Mouse (Mus musculus) erythroblast, embryonic 14.5 days (primary cell): ENCODE data around the gene Arid3c. TPM values are rescaled to one million over a fixed set of nuclear protein-coding genes. Genes with fewer than 3 reads are reported as not detected.
A peak's percentile ranks its signal among the peaks of the same experiment; 100 is the strongest.

ENCODE experiments used
- H3K27me3 ChIP-seq: 2 replicates; pipeline ENCODE4 v1.6.1; 2012; ENCODE audit warnings: inconsistent platforms; ENCODE audit not compliant: control insufficient read depth
- H3K36me3 ChIP-seq: 2 replicates; pipeline ENCODE4 v1.6.1; 2012; ENCODE audit warnings: mild to moderate bottlenecking, inconsistent platforms; ENCODE audit not compliant: control insufficient read depth
- H3K4me1 ChIP-seq: 2 replicates; pipeline ENCODE4 v1.6.1; 2012; ENCODE audit warnings: inconsistent platforms; ENCODE audit not compliant: control insufficient read depth
- H3K4me3 ChIP-seq: replicated peaks from 2 replicates; pipeline ENCODE3; 2012; ENCODE audit warnings: moderate library complexity, mild to moderate bottlenecking, inconsistent platforms
- H3K9me3 ChIP-seq: 2 replicates; pipeline ENCODE4 v1.6.1; 2012; ENCODE audit warnings: low read length, inconsistent platforms, mixed read lengths; ENCODE audit not compliant: control insufficient read depth
- GATA1 ChIP-seq: IDR thresholded peaks from 2 replicates; pipeline ENCODE4 v1.6.1; 2012; ENCODE audit warnings: low read length, inconsistent platforms, mixed read lengths
- TAL1 ChIP-seq: IDR thresholded peaks from 3 replicates; pipeline ENCODE4 v1.6.1; 2012; ENCODE audit warnings: low read length, inconsistent platforms, mixed read lengths
- polyA plus RNA-seq: library from polyadenylated mRNA; stranded (reverse); fragments of >175 nt; gene quantifications from 2 replicates; pipeline ENCODE4 v1.2.3, GENCODE M21; 2012

Arid3c gene
- polyA plus RNA-seq, 1 experiment = not detected

DNA sequence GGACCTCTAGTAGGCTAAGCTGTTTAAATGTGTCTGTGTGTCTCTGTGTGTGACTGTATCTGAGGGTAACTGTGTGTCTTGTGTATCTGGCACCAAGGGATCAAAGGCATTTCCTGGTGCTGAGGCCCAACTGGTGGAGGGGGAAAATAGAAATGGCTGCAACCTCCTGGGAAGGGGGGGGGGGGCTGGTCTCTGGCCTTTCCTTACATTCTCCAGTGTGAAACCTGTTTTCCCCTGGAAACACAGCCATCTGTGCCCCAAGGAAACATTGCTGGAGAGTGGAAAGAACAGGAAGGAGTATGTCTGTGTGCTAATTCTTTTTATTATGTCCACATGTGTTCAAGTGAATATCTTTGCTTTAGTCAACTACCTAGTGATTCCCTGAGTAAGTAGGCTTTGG is 30.7 kb upstream of the Arid3c start:
- TF ChIP-seq TAL1 (no peak), GATA1 (no peak)
- peaks cover 17% of the 10 kb centered on the region for H3K36me3 ChIP-seq

DNA sequence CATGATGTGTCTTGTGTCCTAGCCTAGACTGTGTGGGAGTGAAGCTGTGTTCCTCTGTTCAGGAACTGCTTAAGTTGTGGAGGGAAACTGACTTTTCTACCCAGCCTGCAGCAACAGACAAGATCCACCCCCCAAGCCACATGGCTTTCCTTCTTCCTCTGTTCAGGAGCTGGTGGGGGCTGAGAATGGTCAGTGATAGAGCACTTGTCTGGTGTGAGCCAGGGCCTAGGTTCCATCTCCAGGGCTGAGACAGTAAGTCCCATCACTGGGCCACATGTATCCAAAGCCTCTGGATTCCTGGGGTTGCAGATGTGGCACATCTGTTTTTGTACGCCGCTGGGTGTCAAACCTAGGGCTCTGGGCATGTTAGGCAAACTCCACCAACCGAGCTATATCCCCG is 30.0 kb upstream of the Arid3c start:
- TF ChIP-seq GATA1 (no peak), TAL1 (no peak)
- Histone ChIP-seq H3K9me3 (no peaks in the 10 kb centered on the region), H3K36me3 (peaks cover 19% of the 10 kb centered on the region), H3K4me3 (peak overlapping the region; percentile 43), H3K4me1 (peaks cover 22% of the 10 kb centered on the region), H3K27me3 (no peaks in the 10 kb centered on the region)

More for the DNA sequence above, 30.7 kb upstream of the Arid3c start:
- Histone ChIP-seq H3K4me3 (no peak overlapping the region), H3K27me3 (no peaks in the 10 kb centered on the region), H3K4me1 (peaks cover 15% of the 10 kb centered on the region), H3K9me3 (no peaks in the 10 kb centered on the region)

DNA sequence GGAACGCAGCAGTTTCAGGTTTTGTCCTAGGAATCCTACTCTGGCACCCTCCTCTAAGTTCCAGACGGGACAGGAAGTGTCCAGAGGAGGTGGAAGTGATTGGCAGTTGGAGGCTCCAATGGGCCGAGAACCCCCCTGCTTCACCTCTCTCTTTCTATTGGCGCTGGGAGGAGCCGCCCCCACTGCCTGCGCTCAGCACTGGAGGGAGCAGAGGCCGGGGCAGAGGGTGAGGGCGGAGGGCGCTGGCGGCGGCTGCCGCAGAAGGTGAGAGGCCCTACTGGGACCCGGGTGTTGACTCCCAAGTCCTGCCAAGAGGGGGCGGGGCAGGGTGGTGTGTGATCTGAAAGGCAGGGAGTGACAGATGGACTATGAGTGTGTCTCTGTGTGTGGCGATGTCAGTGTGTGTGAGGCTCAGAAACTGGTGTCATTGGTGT is 29.4 kb upstream of the Arid3c start:
- Histone ChIP-seq H3K27me3 (no peaks in the 10 kb centered on the region), H3K4me3 (peak overlapping the region; percentile 43), H3K36me3 (peaks cover 19% of the 10 kb centered on the region), H3K9me3 (no peaks in the 10 kb centered on the region), H3K4me1 (peaks cover 28% of the 10 kb centered on the region)
- TF ChIP-seq GATA1 (no peak), TAL1 (no peak)

DNA sequence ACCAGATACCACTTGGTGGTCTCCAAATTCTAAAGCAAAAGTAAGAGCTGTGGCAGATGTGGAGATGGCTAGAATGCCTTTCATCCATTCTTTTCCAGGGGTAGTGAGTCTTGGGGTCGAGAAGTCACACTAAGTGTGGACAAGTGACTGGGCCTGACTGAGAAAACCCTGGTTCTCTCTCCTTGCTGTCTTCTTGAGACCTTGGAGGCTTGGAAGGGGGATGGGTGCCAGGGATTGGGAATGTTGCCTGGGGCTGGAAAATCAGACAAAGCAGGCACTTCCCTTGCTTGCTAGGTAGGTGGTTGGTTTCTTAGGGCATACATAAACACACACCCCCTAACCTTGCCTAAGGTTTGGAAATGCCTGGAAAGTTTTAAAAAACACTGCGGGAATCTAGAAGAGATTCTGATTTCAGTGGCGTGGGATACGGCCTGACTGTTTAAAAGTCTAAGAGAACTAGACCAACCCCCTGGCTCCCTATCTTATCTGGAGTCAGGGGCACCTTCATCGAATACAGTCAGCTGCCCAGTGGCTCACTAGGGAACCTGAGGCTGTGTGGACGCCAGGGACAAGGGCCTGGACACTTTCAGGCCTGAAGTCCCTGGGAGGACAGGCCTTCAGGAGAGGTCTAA is 28.8 kb upstream of the Arid3c start:
- Histone ChIP-seq H3K27me3 (no peaks in the 10 kb centered on the region), H3K9me3 (no peaks in the 10 kb centered on the region), H3K36me3 (peaks cover 19% of the 10 kb centered on the region), H3K4me3 (peak overlapping the region; percentile 30), H3K4me1 (peaks cover 33% of the 10 kb centered on the region)
- TF ChIP-seq TAL1 = no peak
- TF ChIP-seq GATA1 = no peak

DNA sequence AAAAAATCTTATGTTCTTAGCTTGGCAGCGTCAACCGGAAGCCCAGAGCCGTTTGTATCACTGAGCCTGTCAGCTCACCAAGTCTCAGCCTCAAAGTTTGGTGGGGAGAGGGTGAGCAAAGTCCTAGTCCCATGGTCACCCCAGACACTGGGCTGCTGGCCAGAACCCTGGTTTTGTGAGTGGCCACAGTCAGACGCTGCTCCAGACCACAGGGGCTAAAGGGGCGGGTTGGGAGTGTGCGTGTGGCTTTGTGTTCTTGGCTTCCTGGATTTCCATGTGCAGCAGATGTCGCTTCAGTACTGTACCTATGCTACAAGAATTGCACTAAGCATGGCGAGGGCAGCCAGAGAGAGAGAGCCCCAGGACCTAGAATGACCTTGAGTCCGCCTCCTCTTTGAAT is 28.3 kb upstream of the Arid3c start:
- peaks cover 19% of the 10 kb centered on the region for H3K36me3 ChIP-seq
- TF ChIP-seq GATA1 (no peak), TAL1 (no peak)
- H3K9me3 ChIP-seq = no peaks in the 10 kb centered on the region
- no peaks in the 10 kb centered on the region for H3K27me3 ChIP-seq
- peaks cover 35% of the 10 kb centered on the region for H3K4me1 ChIP-seq
- H3K4me3 ChIP-seq = no peak overlapping the region

DNA sequence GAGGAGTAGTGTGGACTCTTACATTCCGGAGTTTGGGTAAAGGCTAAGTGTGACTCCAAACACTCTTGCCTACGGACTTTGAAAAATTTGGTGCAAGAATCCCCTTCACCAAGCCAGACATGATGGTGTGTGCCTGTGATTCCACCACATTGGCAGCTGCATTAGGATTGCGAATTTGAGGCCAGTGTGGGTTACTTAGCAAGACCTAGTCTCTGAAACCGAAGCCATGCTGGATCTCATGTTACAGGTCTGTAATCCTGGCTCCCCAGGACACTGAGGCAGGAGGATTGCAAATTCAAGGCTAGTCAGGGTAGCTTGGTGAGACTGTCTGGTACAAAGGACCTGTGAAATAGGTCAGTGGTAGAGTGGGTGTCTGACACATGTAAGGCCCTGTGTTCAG is 27.8 kb upstream of the Arid3c start:
- Histone ChIP-seq H3K27me3 (no peaks in the 10 kb centered on the region), H3K4me3 (no peak overlapping the region), H3K9me3 (no peaks in the 10 kb centered on the region), H3K36me3 (peaks cover 19% of the 10 kb centered on the region), H3K4me1 (peaks cover 35% of the 10 kb centered on the region)
- TF ChIP-seq GATA1 = no peak
- TF ChIP-seq TAL1 = no peak

DNA sequence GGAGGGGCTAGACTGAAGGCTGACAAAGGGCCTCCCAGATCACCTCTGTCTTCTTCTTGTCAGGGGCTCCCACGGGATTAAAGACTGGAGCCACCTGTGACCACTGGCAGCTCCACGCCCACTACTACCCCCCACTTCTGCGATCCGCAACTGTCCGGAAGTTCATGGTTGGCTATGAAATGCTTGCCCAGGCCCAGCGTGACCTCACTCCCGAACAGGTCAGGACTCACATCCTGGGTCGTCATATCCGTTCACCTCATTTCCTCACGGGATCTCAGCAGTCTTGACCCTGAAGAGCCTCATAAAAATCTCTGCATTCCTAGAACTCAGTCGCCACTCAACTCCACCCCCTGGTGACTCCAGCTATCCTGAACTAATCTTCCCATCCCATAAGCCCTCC is 27.1 kb upstream of the Arid3c start:
- no peak for TF ChIP-seq TAL1
- TF ChIP-seq GATA1 = no peak
- peaks cover 35% of the 10 kb centered on the region for H3K4me1 ChIP-seq

DNA sequence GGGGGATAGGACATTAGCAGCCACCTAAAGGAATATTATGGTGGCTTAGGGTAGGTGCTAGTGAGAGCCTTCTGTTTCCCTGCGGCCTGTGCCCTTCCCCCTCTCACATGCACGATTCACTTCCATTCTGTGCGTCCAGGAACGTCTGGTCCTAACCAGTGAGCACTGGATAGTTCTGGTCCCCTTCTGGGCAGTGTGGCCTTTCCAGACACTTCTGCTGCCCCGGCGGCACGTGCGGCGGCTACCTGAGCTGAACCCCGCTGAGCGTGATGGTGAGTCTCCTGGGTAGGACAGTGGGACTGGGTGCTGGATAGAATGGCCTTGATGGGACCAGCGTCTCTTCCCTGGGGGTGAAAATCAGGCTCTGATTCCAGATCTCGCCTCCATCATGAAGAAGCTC is 26.4 kb upstream of the Arid3c start:
- Histone ChIP-seq H3K36me3 (peaks cover 19% of the 10 kb centered on the region), H3K9me3 (no peaks in the 10 kb centered on the region), H3K27me3 (no peaks in the 10 kb centered on the region), H3K4me3 (no peak overlapping the region), H3K4me1 (peaks cover 35% of the 10 kb centered on the region)
- TF ChIP-seq GATA1 (no peak), TAL1 (no peak)

More for the DNA sequence above, 27.1 kb upstream of the Arid3c start:
- Histone ChIP-seq H3K36me3 (peaks cover 19% of the 10 kb centered on the region), H3K27me3 (no peaks in the 10 kb centered on the region), H3K4me3 (no peak overlapping the region), H3K9me3 (no peaks in the 10 kb centered on the region)

DNA sequence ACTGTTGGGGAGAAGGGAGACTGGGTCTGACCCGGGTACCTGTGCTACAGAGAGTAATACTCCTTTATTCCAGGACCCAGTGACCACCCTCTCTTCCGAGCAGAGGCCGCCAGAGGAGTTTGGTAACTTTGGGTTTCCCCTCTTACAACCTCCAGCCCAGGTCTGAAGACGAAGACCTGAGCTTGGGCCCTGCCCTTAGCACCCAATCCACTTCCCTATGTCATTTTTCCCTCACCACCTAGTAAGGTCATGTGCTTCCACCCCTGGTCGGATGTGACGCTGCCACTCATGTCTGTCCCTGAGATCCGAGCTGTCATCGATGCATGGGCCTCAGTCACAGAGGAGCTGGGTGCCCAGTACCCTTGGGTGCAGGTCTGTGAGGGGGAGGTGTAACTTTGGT is 25.5 kb upstream of the Arid3c start:
- Histone ChIP-seq H3K4me1 (peaks cover 35% of the 10 kb centered on the region), H3K36me3 (peaks cover 19% of the 10 kb centered on the region), H3K27me3 (no peaks in the 10 kb centered on the region), H3K9me3 (no peaks in the 10 kb centered on the region), H3K4me3 (peak overlapping the region; percentile 82)
- TF ChIP-seq TAL1 = no peak
- no peak for TF ChIP-seq GATA1
